Mouse (Mus musculus) embryonic facial prominence, embryonic 10.5 days (tissue): ENCODE results near the gene Gm5072. TPM values are rescaled to one million over a fixed set of nuclear protein-coding genes. Genes with fewer than 3 reads are reported as not detected.
"Not testable (repeated sequence)": the region's sequence is repeated elsewhere in the genome, so short reads cannot be mapped to it uniquely, and the experiment has no call there.

Experiments used
- DNase-seq: peaks from one replicate; pipeline ENCODE4 v3.0.0-alpha.2; 2017; ENCODE audit warnings: low spot score
- H3K27ac ChIP-seq: fragments of 300-500 bp; sonication (generic); replicated peaks from 2 replicates; pipeline ENCODE4 v1.5.1; 2016; ENCODE audit warnings: mild to moderate bottlenecking
- H3K27me3 ChIP-seq: fragments of 300-500 bp; sonication (generic); replicated peaks from 2 replicates; pipeline ENCODE4 v1.6.1; 2016; ENCODE audit warnings: low read depth, mild to moderate bottlenecking; ENCODE audit not compliant: poor library complexity, severe bottlenecking
- H3K36me3 ChIP-seq: fragments of 300-500 bp; sonication (generic); replicated peaks from 2 replicates; pipeline ENCODE4 v1.6.1; 2016; ENCODE audit warnings: mild to moderate bottlenecking, moderate library complexity
- H3K4me1 ChIP-seq: fragments of 300-500 bp; sonication (generic); 2 replicates; pipeline ENCODE4 v1.6.1; 2016
- H3K4me3 ChIP-seq: fragments of 300-500 bp; sonication (generic); 2 replicates; pipeline ENCODE4 v1.5.1; 2016; ENCODE audit warnings: mild to moderate bottlenecking, moderate library complexity
- H3K9me3 ChIP-seq: fragments of 300-500 bp; sonication (generic); 2 replicates; pipeline ENCODE4 v1.6.1; 2016; ENCODE audit warnings: mild to moderate bottlenecking
- WGBS: fragments of 180-500 bp; shearing (Covaris S2); methylation state at CpG from one replicate; pipeline ENCODE4 v1.1.7; 2016; 5-methylcytosine and 5-hydroxymethylcytosine counted together
- polyA plus RNA-seq: library from polyadenylated mRNA; unstranded; fragments of >200 nt; fragmentation: Nextera tagmentation; extraction: Ambion mirVana; gene quantifications from 2 replicates; pipeline ENCODE4 v1.2.1, GENCODE M21; 2016

Gene Gm5072
- polyA plus RNA-seq: not detected in 2 replicates

- not testable (repeated sequence) for H3K9me3 ChIP-seq, H3K27me3 ChIP-seq, H3K36me3 ChIP-seq, DNase-seq, H3K4me3 ChIP-seq, H3K27ac ChIP-seq, H3K4me1 ChIP-seq
- no CpG with 5 or more reads among the region's 5 CpGs for WGBS
Observed at GRCm38 (mm10) chrX:91392200-91392599, at the start of gene Gm5072. Gm5072 (plus strand) TSS chrX:91392500.

Other genes with a start within 250 kb of the Gm5072 start
- gene Mageb2, start 60.8 kb upstream of the Gm5072 start, polyA plus RNA-seq: not detected in 2 replicates
- not detected in 2 replicates for gene Gm8914, start 87.6 kb downstream of the Gm5072 start, polyA plus RNA-seq
- not detected in 2 replicates for gene 1700084M14Rik, start 183.4 kb downstream of the Gm5072 start, polyA plus RNA-seq
- not detected in 2 replicates for gene Gm14781, start 239.7 kb downstream of the Gm5072 start, polyA plus RNA-seq